Mouse (Mus musculus) embryonic facial prominence, embryonic 14.5 days (tissue): ENCODE measurements around the gene Afap1l2. TPM values are rescaled to one million over a fixed set of nuclear protein-coding genes. Genes with fewer than 3 reads are reported as not detected.

ENCODE experiments used
- ATAC-seq: fragments of 200-750 bp; cut with Nextera tagmentation; 2 replicates; pipeline ENCODE4 v1.8.0; 2017; ENCODE audit warnings: low read depth, moderate number of reproducible peaks, moderate TSS enrichment
- DNase-seq: peaks from one replicate; pipeline ENCODE4 v3.0.0-alpha.2; 2015; ENCODE audit warnings: low spot score
- H3K27ac ChIP-seq: fragments of 300-500 bp; sonication (generic); replicated peaks from 2 replicates; pipeline ENCODE4 v1.5.1; 2014; ENCODE audit warnings: low read depth, mild to moderate bottlenecking, low read length, moderate library complexity
- H3K27me3 ChIP-seq: fragments of 300-500 bp; sonication (generic); replicated peaks from 2 replicates; pipeline ENCODE4 v1.6.1; 2014; ENCODE audit warnings: low read length; ENCODE audit not compliant: control insufficient read depth, insufficient read depth
- H3K36me3 ChIP-seq: fragments of 300-500 bp; sonication (generic); 2 replicates; pipeline ENCODE4 v1.6.1; 2014; ENCODE audit warnings: low read length, mixed read lengths; ENCODE audit not compliant: control insufficient read depth, insufficient read depth
- H3K4me1 ChIP-seq: fragments of 300-500 bp; sonication (generic); 2 replicates; pipeline ENCODE4 v1.6.1; 2014; ENCODE audit warnings: antibody characterized with exemption, low read length; ENCODE audit not compliant: control insufficient read depth, insufficient read depth
- H3K4me2 ChIP-seq: fragments of 300-500 bp; sonication (generic); 2 replicates; pipeline ENCODE4 v1.6.1; 2014; ENCODE audit warnings: low read depth, mild to moderate bottlenecking, low read length, moderate library complexity, mixed read lengths
- H3K4me3 ChIP-seq: fragments of 300-500 bp; sonication (generic); 2 replicates; pipeline ENCODE4 v1.5.1; 2014; ENCODE audit warnings: low read depth, mild to moderate bottlenecking, low read length
- H3K9ac ChIP-seq: fragments of 300-500 bp; sonication (generic); 2 replicates; pipeline ENCODE4 v1.6.1; 2014; ENCODE audit warnings: low read depth, mild to moderate bottlenecking, low read length, moderate library complexity, mixed read lengths
- H3K9me3 ChIP-seq: fragments of 300-500 bp; sonication (generic); 2 replicates; pipeline ENCODE4 v1.6.1; 2016; ENCODE audit warnings: low read length; ENCODE audit not compliant: control insufficient read depth
- WGBS: fragments of 180-500 bp; shearing (Covaris S2); extraction: QIAGEN DNeasy Blood & Tissue Kit; methylation state at CpG from one replicate; pipeline ENCODE4 v1.1.7; 2014; 5-methylcytosine and 5-hydroxymethylcytosine counted together
- polyA plus RNA-seq: library from polyadenylated mRNA; unstranded; fragments of >200 nt; fragmentation: Nextera tagmentation; extraction: Ambion mirVana; gene quantifications from 2 replicates; pipeline ENCODE4 v1.2.1, GENCODE M21; 2014

Afap1l2 gene
- polyA plus RNA-seq, 1 experiment from 2014 or later = 10.8 TPM

DNA sequence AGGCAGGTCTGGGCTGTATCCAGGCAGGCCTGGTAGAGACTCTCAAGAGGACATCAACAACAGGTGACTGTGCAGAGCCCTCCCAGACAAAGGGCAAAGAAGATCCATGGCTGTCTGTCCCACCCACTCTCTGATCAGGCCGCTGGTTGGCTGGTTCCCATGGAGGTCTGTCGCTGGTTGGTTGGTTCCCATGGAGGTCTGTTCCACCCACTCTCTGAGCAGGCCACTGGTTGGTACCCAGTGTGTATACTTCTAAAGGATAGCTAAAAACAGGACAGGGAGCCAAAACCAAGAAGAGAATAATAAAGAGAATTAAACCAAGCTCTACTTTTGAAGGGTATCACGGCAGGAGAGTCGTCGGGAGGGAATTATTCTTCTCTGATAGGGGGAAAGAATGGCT lies 31.5 kb downstream of the Afap1l2 start:
- no peak for ATAC-seq
- Histone ChIP-seq H3K27ac (no peak overlapping the region), H3K4me2 (no peak overlapping the region), H3K4me1 (no peaks in the 10 kb centered on the region), H3K4me3 (no peak overlapping the region), H3K9ac (no peak overlapping the region), H3K9me3 (no peaks in the 10 kb centered on the region), H3K36me3 (no peaks in the 10 kb centered on the region), H3K27me3 (no peaks in the 10 kb centered on the region)
- no peak for DNase-seq
- WGBS = 88% methylated on average over 5 of the region's 5 CpGs

DNA sequence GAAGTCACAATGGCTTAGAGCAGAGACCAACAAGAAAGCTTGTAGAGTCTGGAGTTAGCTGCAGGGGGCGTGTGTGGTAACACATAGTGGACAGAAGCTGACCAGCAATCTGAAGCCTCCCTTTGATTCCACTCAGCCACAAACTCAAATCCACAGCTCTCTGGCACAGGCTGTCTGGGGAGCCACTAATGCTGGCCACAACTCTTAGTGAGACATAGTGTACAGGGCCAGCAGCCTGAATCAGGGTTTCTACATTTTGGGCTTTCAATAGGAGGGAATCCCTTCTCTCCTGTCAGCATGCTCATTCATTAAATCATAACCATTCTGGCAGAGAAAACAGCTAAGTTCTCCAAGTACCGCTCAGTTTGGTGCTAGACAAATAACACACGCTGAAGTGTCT lies 32.5 kb downstream of the Afap1l2 start:
- H3K4me3 ChIP-seq = no peak overlapping the region
- no peak for DNase-seq
- no peaks in the 10 kb centered on the region for H3K4me1 ChIP-seq
- H3K9ac ChIP-seq = no peak overlapping the region
- no peak for ATAC-seq
- no peaks in the 10 kb centered on the region for H3K9me3 ChIP-seq
- no peak overlapping the region for H3K27ac ChIP-seq
- no peaks in the 10 kb centered on the region for H3K36me3 ChIP-seq
- no peaks in the 10 kb centered on the region for H3K27me3 ChIP-seq
- H3K4me2 ChIP-seq = no peak overlapping the region
- WGBS = 95% methylated on average over 2 of the region's 3 CpGs

DNA sequence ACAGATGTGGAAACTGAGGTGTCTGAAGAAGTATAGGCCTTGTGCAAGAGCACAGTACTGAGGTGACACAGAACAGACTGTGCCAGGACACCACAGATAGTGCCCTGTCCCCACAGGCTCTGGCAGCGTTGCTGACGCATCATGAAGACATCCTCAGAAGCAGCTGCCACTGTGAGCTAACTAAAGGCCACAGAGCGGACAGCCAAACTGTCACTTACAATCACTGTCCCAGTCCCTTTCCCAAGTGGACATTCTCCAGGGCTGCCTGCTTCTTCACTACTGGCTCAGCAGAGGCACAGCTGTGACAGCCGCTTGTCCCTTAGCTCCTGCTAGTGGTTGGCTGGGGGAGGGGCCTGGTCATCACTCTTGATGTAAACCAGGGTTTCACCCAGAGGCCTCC lies 33.9 kb downstream of the Afap1l2 start:
- Histone ChIP-seq H3K36me3 (no peaks in the 10 kb centered on the region), H3K9me3 (no peaks in the 10 kb centered on the region), H3K27ac (no peak overlapping the region), H3K27me3 (no peaks in the 10 kb centered on the region), H3K4me1 (no peaks in the 10 kb centered on the region), H3K4me3 (no peak overlapping the region), H3K9ac (no peak overlapping the region), H3K4me2 (no peak overlapping the region)
- DNase-seq (peak; percentile 65), ATAC-seq (peak; percentile 79; the same call in 1 of the 2 replicates)
- WGBS = 82% methylated on average over 4 of the region's 4 CpGs

- no peak overlapping the region for H3K27ac ChIP-seq
- 52% methylated on average over 2 of the region's 2 CpGs for WGBS
- H3K36me3 ChIP-seq = no peaks in the 10 kb centered on the region
- DNase-seq = no peak
- H3K9me3 ChIP-seq = no peaks in the 10 kb centered on the region
- no peak overlapping the region for H3K4me3 ChIP-seq
- no peaks in the 10 kb centered on the region for H3K4me1 ChIP-seq
- no peak overlapping the region for H3K4me2 ChIP-seq
- H3K9ac ChIP-seq = no peak overlapping the region
- no peak for ATAC-seq
- no peaks in the 10 kb centered on the region for H3K27me3 ChIP-seq
Measured at GRCm38 (mm10) chr19:56972768-56973167, 35.3 kb downstream of the Afap1l2 start.

GRCm38 (mm10) chr19:56971347-56971746 lies 36.7 kb downstream of the Afap1l2 start:
- H3K9ac ChIP-seq = no peak overlapping the region
- no peaks in the 10 kb centered on the region for H3K27me3 ChIP-seq
- H3K36me3 ChIP-seq = no peaks in the 10 kb centered on the region
- DNase-seq (no peak), ATAC-seq (no peak)
- WGBS = 79% methylated on average over 7 of the region's 7 CpGs
- no peak overlapping the region for H3K4me2 ChIP-seq
- no peaks in the 10 kb centered on the region for H3K4me1 ChIP-seq
- no peak overlapping the region for H3K4me3 ChIP-seq
- no peaks in the 10 kb centered on the region for H3K9me3 ChIP-seq
- H3K27ac ChIP-seq = no peak overlapping the region

GRCm38 (mm10) chr19:56963876-56964275 lies 44.2 kb downstream of the Afap1l2 start:
- no peak overlapping the region for H3K9ac ChIP-seq
- no peaks in the 10 kb centered on the region for H3K9me3 ChIP-seq
- no peaks in the 10 kb centered on the region for H3K27me3 ChIP-seq
- H3K4me2 ChIP-seq = no peak overlapping the region
- H3K4me1 ChIP-seq = 0 out of 2 replicates have a peak, but pooled peaks cover 4% of the 10 kb centered on the region
- DNase-seq (no peak), ATAC-seq (no peak)
- WGBS = 56% methylated on average over 5 of the region's 5 CpGs
- H3K27ac ChIP-seq = no peak overlapping the region
- H3K4me3 ChIP-seq = no peak overlapping the region
- H3K36me3 ChIP-seq = no peaks in the 10 kb centered on the region

GRCm38 (mm10) chr19:56959601-56960000 lies 48.4 kb downstream of the Afap1l2 start:
- DNase-seq = no peak
- Histone ChIP-seq H3K9me3 (no peaks in the 10 kb centered on the region), H3K4me3 (no peak overlapping the region), H3K9ac (no peak overlapping the region), H3K27ac (no peak overlapping the region), H3K4me1 (0 out of 2 replicates have a peak, but pooled peaks cover 4% of the 10 kb centered on the region), H3K27me3 (no peaks in the 10 kb centered on the region), H3K36me3 (no peaks in the 10 kb centered on the region), H3K4me2 (no peak overlapping the region)
- no peak for ATAC-seq
- WGBS = 77% methylated on average over 3 of the region's 3 CpGs

DNA sequence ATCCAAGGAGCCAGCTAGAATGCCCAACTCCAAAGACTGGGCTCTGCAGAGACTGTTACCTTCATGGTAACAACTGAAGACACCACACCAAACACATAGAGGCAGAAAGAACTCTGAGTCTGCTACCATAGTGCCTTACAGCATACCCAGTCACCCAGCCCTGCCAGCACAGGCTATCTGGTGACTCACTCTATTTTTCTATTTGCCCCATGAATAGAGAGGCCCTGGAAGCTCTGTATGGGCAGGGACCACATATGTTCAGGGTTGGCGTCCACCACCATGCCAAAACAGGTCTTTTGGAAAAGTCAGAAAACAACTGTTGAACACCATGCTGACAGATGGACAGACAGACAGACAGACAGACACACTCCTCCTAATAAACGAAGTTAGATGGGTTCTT lies 49.0 kb downstream of the Afap1l2 start:
- WGBS = 83% methylated on average over 2 of the region's 2 CpGs
- H3K27me3 ChIP-seq = no peaks in the 10 kb centered on the region
- H3K9me3 ChIP-seq = no peaks in the 10 kb centered on the region
- no peak overlapping the region for H3K9ac ChIP-seq
- 0 out of 2 replicates have a peak, but pooled peaks cover 4% of the 10 kb centered on the region for H3K4me1 ChIP-seq
- H3K27ac ChIP-seq = no peak overlapping the region
- H3K4me3 ChIP-seq = no peak overlapping the region
- DNase-seq = no peak
- ATAC-seq = no peak
- H3K4me2 ChIP-seq = no peak overlapping the region
- H3K36me3 ChIP-seq = no peaks in the 10 kb centered on the region

- no peaks in the 10 kb centered on the region for H3K27me3 ChIP-seq
- no peak overlapping the region for H3K9ac ChIP-seq
- H3K27ac ChIP-seq = no peak overlapping the region
- no peaks in the 10 kb centered on the region for H3K36me3 ChIP-seq
- DNase-seq (no peak), ATAC-seq (no peak)
- 58% methylated on average over 6 of the region's 6 CpGs for WGBS
- 0 out of 2 replicates have a peak, but pooled peaks cover 4% of the 10 kb centered on the region for H3K4me1 ChIP-seq
- no peak overlapping the region for H3K4me3 ChIP-seq
- H3K4me2 ChIP-seq = no peak overlapping the region
- H3K9me3 ChIP-seq = no peaks in the 10 kb centered on the region
Measured at GRCm38 (mm10) chr19:56958582-56959021, 49.4 kb downstream of the Afap1l2 start.
